Mouse (Mus musculus) kidney, embryonic 14.5 days (tissue): ENCODE data around the gene Mthfsd. TPM values are rescaled to one million over a fixed set of nuclear protein-coding genes. Genes with fewer than 3 reads are reported as not detected.

Source experiments
- ATAC-seq: fragments of 200-750 bp; cut with Nextera tagmentation; 2 replicates; pipeline ENCODE4 v1.8.0; 2017; ENCODE audit warnings: moderate number of reproducible peaks, mild to moderate bottlenecking, moderate TSS enrichment, moderate library complexity; ENCODE audit not compliant: low FRiP score, low TSS enrichment
- H3K27ac ChIP-seq: fragments of 300-500 bp; sonication (generic); 2 replicates; pipeline ENCODE4 v1.5.1; 2014; ENCODE audit warnings: low read depth, mild to moderate bottlenecking, low read length, moderate library complexity, mixed read lengths
- H3K27me3 ChIP-seq: fragments of 300-500 bp; sonication (generic); 2 replicates; pipeline ENCODE4 v1.6.1; 2014; ENCODE audit warnings: mild to moderate bottlenecking, low read length; ENCODE audit not compliant: control insufficient read depth, insufficient read depth
- H3K36me3 ChIP-seq: fragments of 300-500 bp; sonication (generic); 2 replicates; pipeline ENCODE4 v1.6.1; 2014; ENCODE audit warnings: low read length, mixed read lengths; ENCODE audit not compliant: control insufficient read depth, insufficient read depth
- H3K4me1 ChIP-seq: fragments of 300-500 bp; sonication (generic); 2 replicates; pipeline ENCODE4 v1.6.1; 2014; ENCODE audit warnings: low read length, mixed read lengths; ENCODE audit not compliant: control insufficient read depth, insufficient read depth
- H3K4me2 ChIP-seq: fragments of 300-500 bp; sonication (generic); replicated peaks from 2 replicates; pipeline ENCODE4 v1.6.1; 2014; ENCODE audit warnings: low read depth, mild to moderate bottlenecking, low read length
- H3K4me3 ChIP-seq: fragments of 300-500 bp; sonication (generic); 2 replicates; pipeline ENCODE4 v1.5.1; 2014; ENCODE audit warnings: mild to moderate bottlenecking, low read length
- H3K9ac ChIP-seq: fragments of 300-500 bp; sonication (generic); 2 replicates; pipeline ENCODE4 v1.6.1; 2014; ENCODE audit warnings: low read depth, mild to moderate bottlenecking, low read length, moderate library complexity
- H3K9me3 ChIP-seq: fragments of 300-500 bp; sonication (generic); 2 replicates; pipeline ENCODE4 v1.6.1; 2016; ENCODE audit warnings: low read length; ENCODE audit not compliant: control insufficient read depth
- WGBS: fragments of 180-500 bp; shearing (Covaris S2); extraction: QIAGEN DNeasy Blood & Tissue Kit; methylation state at CpG from one replicate; pipeline ENCODE4 v1.1.7; 2014; 5-methylcytosine and 5-hydroxymethylcytosine counted together
- polyA plus RNA-seq: library from polyadenylated mRNA; unstranded; fragments of >200 nt; fragmentation: Nextera tagmentation; extraction: Ambion mirVana; gene quantifications from 2 replicates; pipeline ENCODE4 v1.2.1, GENCODE M21; 2014

The Mthfsd gene
- polyA plus RNA-seq, 1 experiment from 2014 or later: 67.0 TPM

GRCm38 (mm10) chr8:121132961-121133513 lies 24.8 kb upstream of the Mthfsd start:
- 78% methylated on average over 5 of the region's 5 CpGs for WGBS
- Histone ChIP-seq H3K4me2 (no peak overlapping the region), H3K27me3 (peaks cover 21% of the 10 kb centered on the region), H3K27ac (no peak overlapping the region), H3K36me3 (peaks cover 2% of the 10 kb centered on the region; the same call in 1 of the 2 replicates), H3K4me1 (peaks cover 11% of the 10 kb centered on the region), H3K9me3 (peaks cover 8% of the 10 kb centered on the region), H3K9ac (no peak overlapping the region), H3K4me3 (no peak overlapping the region)
- no peak for ATAC-seq

DNA sequence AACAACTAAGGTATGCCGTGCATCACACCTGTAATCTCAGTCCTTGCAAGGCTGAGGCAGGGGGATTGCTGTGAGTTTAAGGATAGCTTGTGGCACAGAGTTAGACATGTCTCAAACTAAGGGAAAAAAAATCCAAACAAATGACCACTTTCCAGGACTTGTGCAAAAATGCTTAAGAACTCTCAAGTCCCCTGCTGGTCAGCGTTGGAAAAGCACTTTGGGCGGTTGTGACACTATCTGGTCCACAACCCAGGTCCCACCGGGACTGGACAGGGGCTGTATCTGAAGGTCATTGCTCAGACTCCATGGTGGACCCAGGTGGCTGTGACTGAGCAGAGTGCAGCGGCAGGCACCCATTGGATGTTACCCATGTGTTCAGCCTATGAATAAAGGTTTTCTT lies 22.3 kb upstream of the Mthfsd start:
- Histone ChIP-seq H3K9me3 (no peaks in the 10 kb centered on the region), H3K27ac (no peak overlapping the region), H3K36me3 (no peaks in the 10 kb centered on the region), H3K27me3 (peaks cover 37% of the 10 kb centered on the region), H3K9ac (no peak overlapping the region), H3K4me1 (peaks cover 30% of the 10 kb centered on the region), H3K4me2 (no peak overlapping the region; the same call in 1 of the 2 replicates), H3K4me3 (no peak overlapping the region; the same call in 1 of the 2 replicates)
- 35% methylated on average over 5 of the region's 5 CpGs for WGBS
- ATAC-seq: no peak

DNA sequence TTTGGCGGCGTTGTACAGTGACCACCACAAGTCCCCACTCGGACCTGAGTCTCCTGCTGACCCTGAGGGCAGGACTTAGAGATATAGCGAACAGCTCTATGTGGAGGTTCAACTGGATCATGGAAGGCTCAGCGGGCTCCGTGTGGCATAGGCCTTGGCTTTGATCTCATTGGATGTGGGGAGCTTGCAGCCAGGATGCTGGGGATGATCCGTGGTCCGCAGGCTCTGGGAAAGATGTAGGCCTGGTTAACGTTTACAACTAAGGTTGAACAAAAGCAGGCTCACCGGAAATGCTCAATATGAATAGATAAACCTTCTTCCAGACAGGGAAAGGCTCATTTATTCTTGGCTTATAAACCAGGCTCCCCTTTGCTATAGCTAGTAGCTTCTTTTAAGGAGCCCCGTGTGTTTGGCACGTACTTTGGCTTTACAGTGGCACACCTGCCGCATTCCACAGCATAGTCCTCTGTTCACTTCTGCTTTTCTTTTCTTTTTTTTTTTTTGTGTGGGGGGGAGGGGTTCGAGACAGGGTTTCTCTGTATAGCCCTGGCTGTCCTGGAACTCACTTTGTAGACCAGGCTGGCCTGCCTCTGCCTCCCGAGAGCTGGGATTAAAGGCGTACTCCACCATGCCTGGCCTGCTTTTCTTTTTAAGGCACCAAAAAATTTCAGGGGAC lies 21.2 kb upstream of the Mthfsd start:
- peaks cover 40% of the 10 kb centered on the region for H3K27me3 ChIP-seq
- H3K4me1 ChIP-seq: peaks cover 41% of the 10 kb centered on the region
- peak overlapping the region; percentile 40 for H3K4me3 ChIP-seq
- H3K9ac ChIP-seq: peak overlapping the region; percentile 68; the same call in 1 of the 2 replicates
- H3K27ac ChIP-seq: peak overlapping the region; percentile 91; the same call in 1 of the 2 replicates
- no peaks in the 10 kb centered on the region for H3K9me3 ChIP-seq
- H3K36me3 ChIP-seq: no peaks in the 10 kb centered on the region
- peak overlapping the region; percentile 62 for H3K4me2 ChIP-seq
- ATAC-seq: no peak
- WGBS: 40% methylated on average over 16 of the region's 16 CpGs

DNA sequence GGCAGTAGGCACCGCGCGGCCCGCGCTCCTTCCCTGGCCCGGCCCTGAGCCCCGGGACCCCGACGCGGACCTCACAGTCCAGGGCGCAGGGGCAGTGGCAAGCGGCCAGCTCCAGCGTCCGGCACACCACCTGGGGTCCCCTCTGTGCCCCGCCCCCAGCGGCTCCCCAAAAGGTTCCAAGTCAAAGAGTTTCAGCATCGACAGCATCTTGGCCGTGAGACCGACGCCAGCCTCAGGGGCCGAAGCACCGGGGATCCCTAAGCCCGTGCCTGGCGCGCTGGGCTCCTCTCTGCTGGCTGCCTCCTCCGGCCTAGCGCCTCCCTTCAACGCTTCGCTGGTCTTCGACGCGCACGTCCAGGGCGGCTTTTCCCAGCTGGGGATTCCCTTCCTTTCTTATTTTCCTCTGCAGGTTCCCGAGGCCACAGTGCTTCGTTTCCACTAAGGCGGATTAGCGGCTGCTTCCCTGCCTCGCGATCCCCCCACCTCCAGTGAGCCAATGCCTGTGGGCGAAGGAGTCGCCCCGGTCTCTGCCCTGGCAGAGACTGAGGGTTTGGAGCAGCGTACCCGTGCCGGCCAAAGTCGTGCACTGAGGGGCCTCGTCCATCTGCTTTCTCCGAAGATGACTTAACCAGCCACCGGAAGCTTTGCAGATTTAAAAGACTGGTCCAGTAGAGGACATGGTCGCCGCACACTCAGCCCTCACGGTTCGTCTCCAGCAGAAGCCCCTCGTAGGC lies 20.5 kb upstream of the Mthfsd start:
- Histone ChIP-seq H3K4me3 (peak overlapping the region; percentile 40), H3K27ac (peak overlapping the region; percentile 91), H3K4me2 (peak overlapping the region; percentile 62), H3K9me3 (no peaks in the 10 kb centered on the region), H3K4me1 (peaks cover 42% of the 10 kb centered on the region), H3K9ac (peak overlapping the region; percentile 68), H3K36me3 (no peaks in the 10 kb centered on the region), H3K27me3 (peaks cover 40% of the 10 kb centered on the region)
- ATAC-seq: no peak
- 8% methylated on average over 48 of the region's 55 CpGs for WGBS

DNA sequence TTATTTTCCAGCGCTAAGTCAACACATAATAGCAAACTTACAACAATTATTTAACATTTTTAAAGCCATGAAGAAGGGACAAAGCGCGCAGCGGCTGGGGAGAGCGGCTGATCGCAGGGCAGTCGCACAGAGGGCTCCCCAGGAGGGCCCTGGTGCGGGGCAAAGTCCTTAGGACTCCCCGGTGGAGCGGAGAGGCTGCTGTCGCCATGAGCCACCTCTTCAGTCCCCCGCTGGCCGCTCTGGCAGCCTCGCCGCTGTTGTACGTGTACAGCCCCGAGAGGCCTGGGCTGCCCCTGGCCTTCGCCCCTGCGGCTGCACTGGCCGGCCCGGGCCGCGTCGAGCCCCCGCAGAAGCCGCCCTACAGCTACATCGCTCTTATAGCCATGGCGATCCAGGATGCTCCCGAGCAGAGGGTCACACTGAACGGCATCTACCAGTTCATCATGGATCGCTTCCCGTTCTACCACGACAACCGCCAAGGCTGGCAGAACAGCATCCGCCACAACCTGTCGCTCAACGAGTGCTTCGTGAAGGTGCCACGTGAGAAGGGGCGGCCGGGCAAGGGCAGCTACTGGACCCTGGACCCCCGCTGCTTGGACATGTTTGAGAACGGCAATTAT lies 19.7 kb upstream of the Mthfsd start, which contains the start of gene Foxl1:
Foxl1 (plus strand) TSS at position 185 of the 620 bp plus-strand sequence.
- H3K36me3 ChIP-seq: peaks cover 3% of the 10 kb centered on the region; the same call in 1 of the 2 replicates
- H3K9ac ChIP-seq: peak within 1 kb of the TSS; percentile 68
- no peak for ATAC-seq
- H3K4me1 ChIP-seq: peaks cover 44% of the 10 kb centered on the region
- peak within 1 kb of the TSS; percentile 91 for H3K27ac ChIP-seq
- 3% methylated on average over 43 of the region's 43 CpGs for WGBS
- H3K27me3 ChIP-seq: peaks cover 40% of the 10 kb centered on the region
- H3K4me3 ChIP-seq: peak within 1 kb of the TSS; percentile 40
- H3K4me2 ChIP-seq: peak within 1 kb of the TSS; percentile 62
- H3K9me3 ChIP-seq: no peaks in the 10 kb centered on the region

- Histone ChIP-seq H3K36me3 (peaks cover 9% of the 10 kb centered on the region), H3K4me1 (peaks cover 46% of the 10 kb centered on the region), H3K9me3 (no peaks in the 10 kb centered on the region), H3K27me3 (peaks cover 40% of the 10 kb centered on the region), H3K9ac (no peak overlapping the region), H3K4me3 (no peak overlapping the region), H3K27ac (no peak overlapping the region; the same call in 1 of the 2 replicates), H3K4me2 (peak overlapping the region; percentile 62)
- no peak for ATAC-seq
- WGBS: 19% methylated on average over 11 of the region's 11 CpGs
Measured at GRCm38 (mm10) chr8:121127291-121127701, 19.1 kb upstream of the Mthfsd start.

DNA sequence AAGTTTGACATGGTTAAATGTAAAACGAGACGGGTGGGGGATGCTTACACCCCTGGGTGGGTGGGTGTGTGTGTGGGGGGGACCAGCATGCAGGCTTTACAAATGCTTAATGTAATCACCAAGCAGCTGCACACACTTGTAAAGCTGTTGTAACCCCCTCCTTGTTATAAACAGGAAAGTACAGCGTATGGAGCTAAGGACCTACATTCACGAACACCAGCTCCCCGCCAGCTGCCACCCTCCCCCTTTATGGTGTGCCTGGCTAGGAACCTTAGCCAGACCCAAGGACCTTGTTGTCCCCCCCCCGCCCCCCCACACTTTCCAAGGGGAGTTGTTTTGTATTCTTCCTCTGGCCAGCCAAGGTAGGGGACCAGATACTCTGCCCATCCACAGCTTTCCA lies 18.5 kb upstream of the Mthfsd start:
- Histone ChIP-seq H3K4me1 (peaks cover 52% of the 10 kb centered on the region), H3K27ac (no peak overlapping the region; the same call in 1 of the 2 replicates), H3K9me3 (no peaks in the 10 kb centered on the region), H3K27me3 (peaks cover 43% of the 10 kb centered on the region), H3K4me3 (peak overlapping the region; percentile 38; the same call in 1 of the 2 replicates), H3K4me2 (peak overlapping the region; percentile 57), H3K9ac (peak overlapping the region; percentile 8; the same call in 1 of the 2 replicates), H3K36me3 (peaks cover 15% of the 10 kb centered on the region)
- 20% methylated on average over 6 of the region's 6 CpGs for WGBS
- no peak for ATAC-seq

DNA sequence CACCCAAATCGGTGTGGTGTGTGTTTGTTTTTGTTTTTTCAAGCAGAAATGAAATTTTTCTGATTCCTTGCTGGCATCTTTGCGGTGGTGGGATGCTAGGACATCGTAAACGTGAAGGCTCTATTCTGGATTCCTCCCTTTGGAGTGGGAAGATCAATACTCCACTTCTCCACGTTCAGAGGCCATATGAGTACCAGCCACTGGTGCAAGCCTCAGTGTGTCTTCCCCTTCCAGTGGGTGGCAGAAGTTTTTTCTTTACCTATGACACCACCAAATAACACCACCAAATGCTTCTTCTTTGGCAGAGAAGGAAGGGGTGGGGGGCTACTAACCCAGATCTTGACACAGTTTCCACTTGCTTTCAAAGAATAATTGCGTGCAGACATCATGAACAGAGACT lies 18.0 kb upstream of the Mthfsd start:
- Histone ChIP-seq H3K27ac (peak overlapping the region; percentile 94; the same call in 1 of the 2 replicates), H3K4me2 (peak overlapping the region; percentile 57), H3K36me3 (peaks cover 19% of the 10 kb centered on the region), H3K27me3 (peaks cover 44% of the 10 kb centered on the region), H3K9me3 (no peaks in the 10 kb centered on the region), H3K9ac (peak overlapping the region; percentile 48; the same call in 1 of the 2 replicates), H3K4me1 (peaks cover 56% of the 10 kb centered on the region), H3K4me3 (peak overlapping the region; percentile 38)
- ATAC-seq: no peak
- 12% methylated on average over 6 of the region's 6 CpGs for WGBS
